Mouse (Mus musculus): ENCODE results near the gene Hnrnph1. TPM values are rescaled to one million over a fixed set of nuclear protein-coding genes. Genes with fewer than 3 reads are reported as not detected.
A peak's percentile ranks its signal among the peaks of the same experiment; 100 is the strongest.

Gene Hnrnph1
- polyA plus RNA-seq, 1 experiment = 65.0 TPM

- no peak for TF ChIP-seq CTCF (conservative IDR thresholded peaks at IDR 0.05; ENCODE audit: insufficient read depth, insufficient read length, low read depth, low read length)
- TF ChIP-seq POLR2A (IDR thresholded peaks at IDR 0.05; ENCODE audit: low read depth, low read length) = no peak
Observed at GRCm38 (mm10) chr11:50430277-50431133, 53.7 kb downstream of the Hnrnph1 start, which contains the start of gene Rufy1. Gene Rufy1, minus strand, starts transcription at chr11:50431125.

GRCm38 (mm10) chr11:50431134-50432068, 54.6 kb downstream of the Hnrnph1 start:
- Histone ChIP-seq H3K4me3 (ENCODE audit: insufficient read depth, low read depth, low read length) (peak overlapping the region; percentile 91), H3K4me1 (ENCODE audit: control insufficient read depth, insufficient read depth, low read length) (peaks cover 7% of the 10 kb centered on the region; the same call in 1 of the 2 replicates), H3K36me3 (ENCODE audit: control insufficient read depth, insufficient read depth, low read length) (no peaks in the 10 kb centered on the region), H3K27me3 (replicated peaks; ENCODE audit: control insufficient read depth, insufficient read depth, low read length) (no peaks in the 10 kb centered on the region), H3K27ac (ENCODE audit: insufficient read depth, low read depth, low read length) (peak overlapping the region; percentile 100)
- DNase-seq = no peak
- WGBS = 34% methylated on average over 32 of the region's 32 CpGs
- TF ChIP-seq CTCF (conservative IDR thresholded peaks at IDR 0.05; ENCODE audit: insufficient read depth, insufficient read length, low read depth, low read length) (no peak), POLR2A (IDR thresholded peaks at IDR 0.05; ENCODE audit: low read depth, low read length) (no peak)

More at GRCm38 (mm10) chr11:50430277-50431133, 53.7 kb downstream of the Hnrnph1 start, which contains the start of gene Rufy1:
- Histone ChIP-seq H3K27ac (ENCODE audit: insufficient read depth, low read depth, low read length) (peak within 1 kb of the TSS; percentile 100), H3K27me3 (replicated peaks; ENCODE audit: control insufficient read depth, insufficient read depth, low read length) (no peaks in the 10 kb centered on the region), H3K4me1 (ENCODE audit: control insufficient read depth, insufficient read depth, low read length) (peaks cover 7% of the 10 kb centered on the region; the same call in 1 of the 2 replicates), H3K4me3 (ENCODE audit: insufficient read depth, low read depth, low read length) (peak within 1 kb of the TSS; percentile 91), H3K36me3 (ENCODE audit: control insufficient read depth, insufficient read depth, low read length) (no peaks in the 10 kb centered on the region)
- under 1% methylated on average over 90 of the region's 90 CpGs for WGBS
- DNase-seq = peak; percentile 92

GRCm38 (mm10) chr11:50432069-50432440, 55.3 kb downstream of the Hnrnph1 start:
- Histone ChIP-seq H3K4me3 (ENCODE audit: insufficient read depth, low read depth, low read length) (no peak overlapping the region), H3K36me3 (ENCODE audit: control insufficient read depth, insufficient read depth, low read length) (no peaks in the 10 kb centered on the region), H3K4me1 (ENCODE audit: control insufficient read depth, insufficient read depth, low read length) (0 out of 2 replicates have a peak, but pooled peaks cover 3% of the 10 kb centered on the region), H3K27ac (ENCODE audit: insufficient read depth, low read depth, low read length) (no peak overlapping the region), H3K27me3 (replicated peaks; ENCODE audit: control insufficient read depth, insufficient read depth, low read length) (no peaks in the 10 kb centered on the region)
- TF ChIP-seq CTCF (conservative IDR thresholded peaks at IDR 0.05; ENCODE audit: insufficient read depth, insufficient read length, low read depth, low read length) (no peak), POLR2A (IDR thresholded peaks at IDR 0.05; ENCODE audit: low read depth, low read length) (no peak)
- 98% methylated on average over 3 of the region's 3 CpGs for WGBS
- DNase-seq = no peak

DNA sequence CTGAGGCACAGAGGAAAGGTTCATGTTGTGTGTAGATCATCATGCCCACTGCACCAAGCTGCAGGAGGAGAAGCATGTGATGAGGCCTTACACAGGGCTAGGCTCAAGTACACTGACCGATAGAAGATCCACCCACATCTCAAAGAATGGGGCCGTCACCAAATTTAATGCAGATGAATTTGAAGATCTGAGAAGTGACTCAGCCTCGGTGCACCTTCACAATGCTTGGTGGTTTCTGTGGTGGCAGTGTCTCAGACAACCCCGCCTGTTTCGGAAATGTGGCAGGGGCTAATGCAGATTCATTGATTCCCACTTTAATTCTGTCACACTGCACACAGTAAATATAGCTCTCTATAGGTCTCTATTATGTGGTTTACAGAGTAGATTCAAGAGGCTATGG, 56.1 kb downstream of the Hnrnph1 start:
- H3K36me3 ChIP-seq (ENCODE audit: control insufficient read depth, insufficient read depth, low read length) = no peaks in the 10 kb centered on the region
- H3K4me1 ChIP-seq (ENCODE audit: control insufficient read depth, insufficient read depth, low read length) = 0 out of 2 replicates have a peak, but pooled peaks cover 3% of the 10 kb centered on the region
- no peaks in the 10 kb centered on the region for H3K27me3 ChIP-seq (replicated peaks; ENCODE audit: control insufficient read depth, insufficient read depth, low read length)
- no peak overlapping the region for H3K27ac ChIP-seq (ENCODE audit: insufficient read depth, low read depth, low read length)
- H3K4me3 ChIP-seq (ENCODE audit: insufficient read depth, low read depth, low read length) = no peak overlapping the region
- TF ChIP-seq CTCF (conservative IDR thresholded peaks at IDR 0.05; ENCODE audit: insufficient read depth, insufficient read length, low read depth, low read length) = no peak
- no peak for DNase-seq
- WGBS = 95% methylated on average over 5 of the region's 5 CpGs

Other genes with a start within 250 kb of the Hnrnph1 start
- gene Tbc1d9b, start 245.6 kb upstream of the Hnrnph1 start, polyA plus RNA-seq (2012; rRNA removed) = 52.2 and 60.9 TPM in 2 replicates
- gene Mrnip, start 202.5 kb upstream of the Hnrnph1 start, polyA plus RNA-seq (2012; rRNA removed) = 21.0 and 21.1 TPM in 2 replicates
- 337 and 344 TPM in 2 replicates for gene Sqstm1, start 166.2 kb upstream of the Hnrnph1 start, polyA plus RNA-seq (2012; rRNA removed)
- gene Mgat4b, start 166.1 kb upstream of the Hnrnph1 start, polyA plus RNA-seq (2012; rRNA removed) = 85.4 and 105 TPM in 2 replicates
- gene Ltc4s, start 138.4 kb upstream of the Hnrnph1 start, polyA plus RNA-seq (2012; rRNA removed) = 33.8 and 46.3 TPM in 2 replicates
- 10.9 and 12.5 TPM in 2 replicates for gene Maml1, start 84.7 kb upstream of the Hnrnph1 start, polyA plus RNA-seq (2012; rRNA removed)
- gene Canx, start 51.3 kb upstream of the Hnrnph1 start, polyA plus RNA-seq (2012; rRNA removed) = 84.1 and 118 TPM in 2 replicates
- gene Cby3, start 22.5 kb upstream of the Hnrnph1 start, polyA plus RNA-seq (2012; rRNA removed) = 1.3 TPM in 2 replicates
- gene Rufy1, start 54.1 kb downstream of the Hnrnph1 start, polyA plus RNA-seq (2012; rRNA removed) = 27.7 and 30.4 TPM in 2 replicates
- gene Adamts2, start 225.1 kb downstream of the Hnrnph1 start, polyA plus RNA-seq (2012; rRNA removed) = 4.5 and 7.0 TPM in 2 replicates

Data from kidney, adult 2 months (tissue).